Mouse (Mus musculus): ENCODE measurements at regions not wholly inside any gene's neighbourhood (a gene's known extent, or its start where the extent isn't known, plus 50 kb on each side); places are given as distances from the start of the nearest gene placed in this dataset.

DNA sequence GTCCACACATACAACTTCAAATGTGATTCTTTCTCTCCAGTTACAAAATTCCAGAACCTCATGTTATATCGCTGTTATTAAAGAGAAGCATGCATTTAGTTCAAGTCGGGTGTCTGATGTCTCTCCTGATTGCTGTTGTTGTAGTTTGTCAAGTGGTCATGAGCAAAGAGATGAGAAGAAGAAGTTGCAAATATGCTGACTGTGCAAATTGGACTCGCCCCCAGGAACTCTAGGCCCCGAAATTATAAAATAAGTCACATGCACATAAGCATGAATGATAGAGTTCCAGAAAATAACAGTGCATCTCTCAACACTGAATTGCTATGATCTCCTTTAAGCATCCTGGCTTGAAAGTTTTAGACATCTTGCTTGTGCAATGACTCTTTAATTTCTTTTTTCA is 53.3 kb downstream of the Kif2b start:
- H3K4me2 ChIP-seq (ENCODE audit: insufficient read depth, low read depth, poor library complexity, severe bottlenecking): no peak overlapping the region
- no peaks in the 10 kb centered on the region for H3K4me1 ChIP-seq (ENCODE audit: control insufficient read depth in 1 of 2, insufficient read depth in 2 of 2)
- H3K9me3 ChIP-seq (replicated peaks; ENCODE audit: low read length): peaks cover 29% of the 10 kb centered on the region
- H3K27ac ChIP-seq (ENCODE audit: insufficient read depth, low read depth): no peak overlapping the region
- peak; percentile 68 for TF ChIP-seq MAFK (IDR thresholded peaks at IDR 0.05; ENCODE audit: insufficient replicate concordance, low read length)
- no peak for TF ChIP-seq NRF1 (IDR thresholded peaks at IDR 0.05; ENCODE audit: low read depth, low read length)
- no peak overlapping the region for H3K4me3 ChIP-seq (replicated peaks in 1 of 3; ENCODE audit: low read depth in 2 of 3, low read length in 2 of 3, poor library complexity in 1 of 3)
- H3K27me3 ChIP-seq (replicated peaks): no peaks in the 10 kb centered on the region
- H3K36me3 ChIP-seq (replicated peaks in 1 of 2; ENCODE audit: control insufficient read depth in 1 of 2, insufficient read depth in 1 of 2, low read length in 1 of 2): no peaks in the 10 kb centered on the region
- dilution Hi-C loops (cut with MboI; ENCODE audit: extremely low pct_ligation_motif_present, extremely low pct_unique_long_range_greater_than_20kb, low sequenced_read_pairs): no loop called here
- no peaks in the 10 kb centered on the region for H3K79me2 ChIP-seq (replicated peaks; ENCODE audit: control insufficient read depth, extremely low read depth, insufficient read depth, poor library complexity, severe bottlenecking)
- no peak for DNase-seq (ENCODE audit: extremely low read depth)
- no peak overlapping the region for H3K9ac ChIP-seq (ENCODE audit: insufficient read depth, low read depth)
- in situ Hi-C loops (cut with MboI; ENCODE audit: low pct_ligation_motif_present, low pct_unique_long_range_greater_than_20kb, low sequenced_read_pairs): no loop called here

DNA sequence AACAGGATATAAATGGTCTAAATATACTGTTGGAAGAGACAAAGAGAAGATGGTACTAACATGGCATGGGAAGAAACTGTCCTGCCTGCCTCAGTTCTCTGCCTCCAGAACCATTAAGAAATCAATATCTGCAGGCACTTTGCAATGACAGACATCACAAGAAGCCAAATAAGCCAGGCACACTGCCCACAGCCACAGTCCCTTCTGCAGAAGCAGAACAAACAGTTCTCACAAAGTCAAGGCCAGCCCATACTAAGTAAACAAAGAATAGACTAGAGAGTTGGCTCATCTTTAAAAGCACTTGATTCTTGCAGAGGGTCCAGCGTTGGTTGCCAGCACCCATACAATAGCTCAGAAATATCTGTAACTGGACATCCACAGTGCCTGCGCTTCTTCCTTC is 98.1 kb downstream of the Kif2b start:
- H3K4me2 ChIP-seq (ENCODE audit: insufficient read depth, low read depth, poor library complexity, severe bottlenecking): no peak overlapping the region
- dilution Hi-C loops (cut with MboI; ENCODE audit: extremely low pct_ligation_motif_present, extremely low pct_unique_long_range_greater_than_20kb, low sequenced_read_pairs) (no loop called here), in situ Hi-C loops (cut with MboI; ENCODE audit: low pct_ligation_motif_present, low pct_unique_long_range_greater_than_20kb, low sequenced_read_pairs) (no loop called here)
- peaks cover 31% of the 10 kb centered on the region for H3K9me3 ChIP-seq (replicated peaks; ENCODE audit: low read length)
- H3K27ac ChIP-seq (ENCODE audit: insufficient read depth, low read depth): no peak overlapping the region
- H3K79me2 ChIP-seq (replicated peaks; ENCODE audit: control insufficient read depth, extremely low read depth, insufficient read depth, poor library complexity, severe bottlenecking): no peaks in the 10 kb centered on the region
- TF ChIP-seq CHD1 (IDR thresholded peaks at IDR 0.05; ENCODE audit: low read depth, low read length): no peak
- no peak for TF ChIP-seq ZKSCAN1 (IDR thresholded peaks at IDR 0.05; ENCODE audit: borderline replicate concordance, low read depth, low read length)
- no peak for TF ChIP-seq ZMIZ1 (IDR thresholded peaks at IDR 0.05; ENCODE audit: low read depth, low read length)
- no peak for TF ChIP-seq ELF1 (IDR thresholded peaks at IDR 0.05; ENCODE audit: low read depth, low read length)
- no peak for TF ChIP-seq BHLHE40 (IDR thresholded peaks at IDR 0.05; ENCODE audit: low read depth, low read length)
- TF ChIP-seq TCF12 (IDR thresholded peaks at IDR 0.05; ENCODE audit: low read depth, low read length): no peak
- no peak for TF ChIP-seq MAX (IDR thresholded peaks at IDR 0.05; ENCODE audit: low read length)
- no peak for TF ChIP-seq JUND (conservative IDR thresholded peaks at IDR 0.05; ENCODE audit: low read depth, low read length)
- no peak for TF ChIP-seq RAD21 (IDR thresholded peaks at IDR 0.05; ENCODE audit: low read depth, low read length)
- TF ChIP-seq HCFC1 (IDR thresholded peaks at IDR 0.05; ENCODE audit: low read depth, low read length): no peak
- TF ChIP-seq NELFE (IDR thresholded peaks at IDR 0.05; ENCODE audit: low read depth, low read length): no peak
- no peak for TF ChIP-seq POLR2AphosphoS2 (IDR thresholded peaks at IDR 0.05; ENCODE audit: low read depth, low read length)
- no peak for TF ChIP-seq USF2 (conservative IDR thresholded peaks at IDR 0.05; ENCODE audit: low read depth, low read length)
- no peak for TF ChIP-seq E2F4 (IDR thresholded peaks at IDR 0.05; ENCODE audit: insufficient replicate concordance, low read depth, low read length)
- no peak for TF ChIP-seq POLR2A (IDR thresholded peaks at IDR 0.05; ENCODE audit: low read depth, low read length)
- TF ChIP-seq ZNF384 (IDR thresholded peaks at IDR 0.05; ENCODE audit: low read depth, low read length): no peak
- TF ChIP-seq JUN (IDR thresholded peaks at IDR 0.05; ENCODE audit: insufficient read depth, low read depth, low read length): no peak
- TF ChIP-seq SMC3 (IDR thresholded peaks at IDR 0.05; ENCODE audit: low read depth, low read length): no peak
- TF ChIP-seq EP300 (IDR thresholded peaks at IDR 0.05; ENCODE audit: low read length): no peak
- no peak for TF ChIP-seq PAX5 (IDR thresholded peaks at IDR 0.05; ENCODE audit: low read length)
- no peaks in the 10 kb centered on the region for H3K4me1 ChIP-seq (ENCODE audit: control insufficient read depth in 1 of 2, insufficient read depth in 2 of 2)
- no peaks in the 10 kb centered on the region for H3K27me3 ChIP-seq (replicated peaks)
- no peaks in the 10 kb centered on the region for H3K36me3 ChIP-seq (replicated peaks in 1 of 2; ENCODE audit: control insufficient read depth in 1 of 2, insufficient read depth in 1 of 2, low read length in 1 of 2)
- H3K9ac ChIP-seq (ENCODE audit: insufficient read depth, low read depth): no peak overlapping the region
- no peak for DNase-seq (ENCODE audit: extremely low read depth)
- H3K4me3 ChIP-seq (replicated peaks in 1 of 3; ENCODE audit: low read depth in 2 of 3, low read length in 2 of 3, poor library complexity in 1 of 3): no peak overlapping the region

Measured in CH12.LX (cell line).